Mouse (Mus musculus) Patski (cell line): ENCODE measurements around the gene Def8. TPM values are rescaled to one million over a fixed set of nuclear protein-coding genes. Genes with fewer than 3 reads are reported as not detected.

Source experiments
- ATAC-seq: fragments of 100-300 bp; one replicate; pipeline ENCODE4 v1.8.0; 2021
- CTCF ChIA-PET: fragments of 350-600 bp; sonication (Branson Sonifier 250); formaldehyde crosslinking; loops from one replicate; lab custom pipeline; 2022; ENCODE audit warnings: inconsistent platforms; lab: Charles Lee
- POLR2A ChIA-PET: fragments of 350-600 bp; sonication (Branson Sonifier 250); formaldehyde crosslinking; loops from one replicate; lab custom pipeline; 2022; ENCODE audit warnings: antibody characterized with exemption, inconsistent platforms; lab: Charles Lee
- DNase-seq: peaks from one replicate; pipeline ENCODE4 v3.0.0-alpha.2; 2011; ENCODE audit warnings: low read depth, low spot score
- H3K27me3 ChIP-seq: fragments of 371-371 bp; one replicate; pipeline ENCODE4 v1.5.1; 2021
- CTCF ChIP-seq: fragments of 100-300 bp; IDR thresholded peaks from one replicate; pipeline ENCODE4 v1.5.1; 2021
- in situ Hi-C: fragments of 300-500 bp; cut with MboI; formaldehyde crosslinking; loops from 3 replicates; pipeline ENCODE4 v1.11.1; 2018; ENCODE audit warnings: low pct_unique_long_range_greater_than_20kb, mixed read lengths
- polyA plus RNA-seq: library from polyadenylated mRNA; unstranded; gene quantifications from one replicate; pipeline ENCODE4 v1.2.3, GENCODE M21; 2021

Def8 gene
- polyA plus RNA-seq, 1 experiment from 2014 or later: 38.9 TPM

- no peaks in the 10 kb centered on the region for H3K27me3 ChIP-seq
- TF ChIP-seq CTCF: no peak
- POLR2A ChIA-PET: interaction anchor here (1.0 to 2.4 kb wide), 2 partner anchors 13 to 37 kb away, joined by 3 to 9 read pairs; partner anchors contain the start of gene Dbndd1
- DNase-seq (no peak), ATAC-seq (no peak)
- in situ Hi-C loops: no loop called here
- CTCF ChIA-PET: no interaction called here
Observed at GRCm38 (mm10) chr8:123478456-123479218, 55.3 kb downstream of the Def8 start.

- H3K27me3 ChIP-seq: no peaks in the 10 kb centered on the region
- peak; percentile 78 for TF ChIP-seq CTCF
- DNase-seq (no peak), ATAC-seq (no peak)
- in situ Hi-C loops: no loop called here
- POLR2A ChIA-PET: interaction anchor here (0.8 kb wide), 1 partner anchor 24 kb away, joined by 3 read pairs; no protein-coding TSS in a partner anchor
- CTCF ChIA-PET: interaction anchor here (0.9 to 1.7 kb wide), 11 partner anchors 13 to 40 kb away, joined by 3 to 7 read pairs (median 3); partner anchors contain the start of gene Dbndd1
Observed at GRCm38 (mm10) chr8:123482627-123483026, 59.3 kb downstream of the Def8 start.

- TF ChIP-seq CTCF: no peak
- peak; percentile 26 for ATAC-seq
- in situ Hi-C loops: no loop called here
- no peaks in the 10 kb centered on the region for H3K27me3 ChIP-seq
- CTCF ChIA-PET: no interaction called here
- POLR2A ChIA-PET: interaction anchor here (1.2 kb wide), 1 partner anchor 12 kb away, joined by 3 read pairs; no protein-coding TSS in a partner anchor
- DNase-seq: no peak
Observed at GRCm38 (mm10) chr8:123491280-123492075, 68.2 kb downstream of the Def8 start.

GRCm38 (mm10) chr8:123492898-123493297 lies 69.6 kb downstream of the Def8 start:
- in situ Hi-C loops: no loop called here
- H3K27me3 ChIP-seq: no peaks in the 10 kb centered on the region
- no peak for TF ChIP-seq CTCF
- DNase-seq: no peak
- CTCF ChIA-PET: no interaction called here
- POLR2A ChIA-PET: no interaction called here
- ATAC-seq: no peak

GRCm38 (mm10) chr8:123497699-123498098 lies 74.4 kb downstream of the Def8 start:
- POLR2A ChIA-PET: no interaction called here
- no peak for ATAC-seq
- CTCF ChIA-PET: interaction anchor here (1.7 kb wide), 1 partner anchor 15 kb away, joined by 6 read pairs; no protein-coding TSS in a partner anchor
- H3K27me3 ChIP-seq: no peaks in the 10 kb centered on the region
- no peak for DNase-seq
- in situ Hi-C loops: no loop called here
- TF ChIP-seq CTCF: no peak

GRCm38 (mm10) chr8:123498963-123499362 lies 75.6 kb downstream of the Def8 start:
- ChIA-PET POLR2A (interaction anchor here (1.2 kb wide), 1 partner anchor 16 kb away, joined by 3 read pairs; the partner anchor contains the start of gene Dbndd1), CTCF (interaction anchor here (1.1 kb wide), 2 partner anchors 12 to 17 kb away, joined by 3 to 6 read pairs; no protein-coding TSS in a partner anchor)
- DNase-seq (no peak), ATAC-seq (no peak)
- no peaks in the 10 kb centered on the region for H3K27me3 ChIP-seq
- in situ Hi-C loops: no loop called here
- TF ChIP-seq CTCF: no peak

GRCm38 (mm10) chr8:123499556-123499955 lies 76.2 kb downstream of the Def8 start:
- CTCF ChIA-PET: interaction anchor here (1.1 to 1.5 kb wide), 2 partner anchors 17 to 18 kb away, joined by 4 to 6 read pairs; no protein-coding TSS in a partner anchor
- H3K27me3 ChIP-seq: no peaks in the 10 kb centered on the region
- ATAC-seq: peak; percentile 44

GRCm38 (mm10) chr8:123502192-123502591 lies 78.9 kb downstream of the Def8 start:
- DNase-seq: no peak
- ATAC-seq: no peak
- CTCF ChIA-PET: interaction anchor here (1.5 to 1.6 kb wide), 2 partner anchors 16 to 19 kb away, joined by 3 to 5 read pairs; partner anchors contain the start of gene Gas8
- POLR2A ChIA-PET: no interaction called here
- H3K27me3 ChIP-seq: no peaks in the 10 kb centered on the region
- no peak for TF ChIP-seq CTCF
- in situ Hi-C loops: no loop called here

More at GRCm38 (mm10) chr8:123499556-123499955, 76.2 kb downstream of the Def8 start:
- TF ChIP-seq CTCF: no peak
- DNase-seq: peak; percentile 54
- POLR2A ChIA-PET: interaction anchor here (1.2 kb wide), 1 partner anchor 16 kb away, joined by 3 read pairs; the partner anchor contains the start of gene Dbndd1
- in situ Hi-C loops: no loop called here

- POLR2A ChIA-PET: no interaction called here
- CTCF ChIA-PET: interaction anchor here (1.6 kb wide), 1 partner anchor 22 kb away, joined by 3 read pairs; no protein-coding TSS in a partner anchor
- in situ Hi-C loops: no loop called here
- ATAC-seq: no peak
- no peak for DNase-seq
- no peaks in the 10 kb centered on the region for H3K27me3 ChIP-seq
- no peak for TF ChIP-seq CTCF
Observed at GRCm38 (mm10) chr8:123503801-123504467, 80.6 kb downstream of the Def8 start.
